Mouse (Mus musculus) embryonic facial prominence, embryonic 10.5 days (tissue): ENCODE data around the gene Fermt3. TPM values are rescaled to one million over a fixed set of nuclear protein-coding genes. Genes with fewer than 3 reads are reported as not detected.
A peak's percentile ranks its signal among the peaks of the same experiment; 100 is the strongest.
"Not testable (repeated sequence)": the region's sequence is repeated elsewhere in the genome, so short reads cannot be mapped to it uniquely, and the experiment has no call there.

Experiments used
- DNase-seq: peaks from one replicate; pipeline ENCODE4 v3.0.0-alpha.2; 2017; ENCODE audit warnings: low spot score
- H3K27ac ChIP-seq: fragments of 300-500 bp; sonication (generic); replicated peaks from 2 replicates; pipeline ENCODE4 v1.5.1; 2016; ENCODE audit warnings: mild to moderate bottlenecking
- H3K27me3 ChIP-seq: fragments of 300-500 bp; sonication (generic); replicated peaks from 2 replicates; pipeline ENCODE4 v1.6.1; 2016; ENCODE audit warnings: low read depth, mild to moderate bottlenecking; ENCODE audit not compliant: poor library complexity, severe bottlenecking
- H3K36me3 ChIP-seq: fragments of 300-500 bp; sonication (generic); replicated peaks from 2 replicates; pipeline ENCODE4 v1.6.1; 2016; ENCODE audit warnings: mild to moderate bottlenecking, moderate library complexity
- H3K4me1 ChIP-seq: fragments of 300-500 bp; sonication (generic); 2 replicates; pipeline ENCODE4 v1.6.1; 2016
- H3K4me3 ChIP-seq: fragments of 300-500 bp; sonication (generic); 2 replicates; pipeline ENCODE4 v1.5.1; 2016; ENCODE audit warnings: mild to moderate bottlenecking, moderate library complexity
- H3K9me3 ChIP-seq: fragments of 300-500 bp; sonication (generic); 2 replicates; pipeline ENCODE4 v1.6.1; 2016; ENCODE audit warnings: mild to moderate bottlenecking
- WGBS: fragments of 180-500 bp; shearing (Covaris S2); methylation state at CpG from one replicate; pipeline ENCODE4 v1.1.7; 2016; 5-methylcytosine and 5-hydroxymethylcytosine counted together
- polyA plus RNA-seq: library from polyadenylated mRNA; unstranded; fragments of >200 nt; fragmentation: Nextera tagmentation; extraction: Ambion mirVana; gene quantifications from 2 replicates; pipeline ENCODE4 v1.2.1, GENCODE M21; 2016

The Fermt3 gene
- polyA plus RNA-seq, 1 experiment from 2014 or later = 8.0 TPM

DNA sequence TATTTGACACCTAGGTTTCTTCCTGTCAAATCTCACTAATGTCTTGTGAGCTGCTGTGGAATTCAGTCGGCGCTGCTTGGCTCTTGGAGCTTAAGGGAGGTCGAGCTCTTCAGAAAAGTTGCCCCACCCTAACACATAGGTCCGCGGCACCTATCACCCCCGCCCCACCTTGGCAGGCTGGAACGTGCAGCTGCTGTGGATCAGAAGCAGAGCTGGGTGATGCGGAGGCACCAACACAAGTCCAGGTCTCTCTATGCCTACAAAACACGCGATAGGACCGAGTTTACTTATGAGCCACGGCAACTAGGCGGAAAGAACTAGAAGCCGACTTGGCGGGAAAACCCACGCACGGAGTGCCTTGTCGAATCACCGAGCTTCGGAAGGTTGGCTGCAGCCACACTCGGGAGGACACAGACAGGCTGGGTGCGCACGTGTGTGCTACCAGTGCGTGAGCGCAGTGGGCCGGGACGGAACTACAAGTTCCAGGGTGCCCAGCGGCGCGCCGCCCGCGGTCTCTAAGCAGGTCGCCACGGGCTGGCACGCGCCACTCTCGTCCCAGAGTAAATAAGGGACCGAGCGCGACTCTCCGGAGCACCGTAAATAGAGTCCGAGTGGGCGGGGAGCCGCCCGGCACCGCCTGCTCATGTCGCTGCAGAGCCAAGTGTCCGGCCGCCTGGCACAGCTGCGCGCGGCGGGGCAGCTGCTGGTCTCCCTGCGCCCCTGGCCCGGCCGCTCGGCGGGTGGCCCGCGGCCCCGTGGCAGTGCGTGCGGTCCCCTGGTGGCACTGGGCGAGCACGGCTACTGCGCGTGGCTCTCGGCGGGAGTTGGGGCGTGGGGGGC is 37.2 kb upstream of the Fermt3 start, which contains the start of gene Macrod1:
TSS of gene Macrod1 (plus strand) at position 563 of the 840 bp plus-strand sequence.
- 1% methylated on average over 72 of the region's 72 CpGs for WGBS
- no peaks in the 10 kb centered on the region for H3K36me3 ChIP-seq
- no peaks in the 10 kb centered on the region for H3K9me3 ChIP-seq
- DNase-seq = peak; percentile 81
- peaks cover 29% of the 10 kb centered on the region for H3K4me1 ChIP-seq
- H3K27me3 ChIP-seq = peaks cover 61% of the 10 kb centered on the region
- peak within 1 kb of the TSS; percentile 68 for H3K27ac ChIP-seq
- H3K4me3 ChIP-seq = peak within 1 kb of the TSS; percentile 79

DNA sequence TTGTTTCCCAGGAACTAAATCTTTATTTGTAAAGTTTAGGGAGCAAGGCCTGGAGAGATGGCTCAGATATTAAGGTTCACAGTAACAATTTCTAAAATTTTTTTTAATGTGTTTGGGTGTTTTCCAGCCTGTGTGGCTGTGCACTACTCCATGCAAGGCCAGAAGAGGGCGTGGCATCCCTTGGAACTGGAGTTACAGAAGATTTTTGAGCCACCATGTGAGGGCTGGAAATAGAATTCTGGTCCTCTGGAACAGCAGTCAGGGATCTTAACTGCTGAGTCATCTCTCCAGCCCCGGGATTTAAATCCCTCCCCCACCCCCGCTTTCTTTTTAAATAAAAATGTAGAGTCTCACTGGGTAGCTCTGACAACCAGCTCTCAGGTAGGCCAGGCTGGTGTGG is 35.9 kb upstream of the Fermt3 start:
- H3K4me1 ChIP-seq = peaks cover 29% of the 10 kb centered on the region
- H3K9me3 ChIP-seq = no peaks in the 10 kb centered on the region
- no peaks in the 10 kb centered on the region for H3K36me3 ChIP-seq
- H3K27me3 ChIP-seq = peaks cover 51% of the 10 kb centered on the region
- no peak overlapping the region for H3K27ac ChIP-seq
- no peak for DNase-seq
- 50% methylated on average over 3 of the region's 3 CpGs for WGBS
- no peak overlapping the region for H3K4me3 ChIP-seq

DNA sequence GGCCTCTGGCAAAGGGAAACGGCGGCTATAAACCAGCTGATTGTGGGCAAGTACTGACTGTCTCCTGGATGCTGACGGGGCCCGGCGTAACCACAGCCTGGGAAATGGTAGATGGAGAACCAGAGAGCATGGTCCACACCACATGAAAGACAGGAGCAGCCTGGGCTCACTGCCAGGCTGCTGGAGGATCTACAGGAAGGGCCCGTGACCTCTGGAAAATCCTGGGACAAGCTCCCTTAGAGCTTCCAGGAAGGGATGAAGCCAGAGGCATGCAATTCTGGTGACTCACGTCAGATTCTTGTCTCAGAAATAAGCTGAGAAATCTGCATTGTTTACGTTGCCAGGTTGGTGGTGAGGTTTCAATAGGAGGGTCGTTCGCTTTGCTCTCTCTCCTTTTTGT is 35.5 kb upstream of the Fermt3 start:
- DNase-seq = no peak
- Histone ChIP-seq H3K27ac (no peak overlapping the region), H3K36me3 (no peaks in the 10 kb centered on the region), H3K4me3 (no peak overlapping the region), H3K4me1 (peaks cover 29% of the 10 kb centered on the region), H3K9me3 (no peaks in the 10 kb centered on the region), H3K27me3 (peaks cover 47% of the 10 kb centered on the region)
- 77% methylated on average over 10 of the region's 10 CpGs for WGBS

DNA sequence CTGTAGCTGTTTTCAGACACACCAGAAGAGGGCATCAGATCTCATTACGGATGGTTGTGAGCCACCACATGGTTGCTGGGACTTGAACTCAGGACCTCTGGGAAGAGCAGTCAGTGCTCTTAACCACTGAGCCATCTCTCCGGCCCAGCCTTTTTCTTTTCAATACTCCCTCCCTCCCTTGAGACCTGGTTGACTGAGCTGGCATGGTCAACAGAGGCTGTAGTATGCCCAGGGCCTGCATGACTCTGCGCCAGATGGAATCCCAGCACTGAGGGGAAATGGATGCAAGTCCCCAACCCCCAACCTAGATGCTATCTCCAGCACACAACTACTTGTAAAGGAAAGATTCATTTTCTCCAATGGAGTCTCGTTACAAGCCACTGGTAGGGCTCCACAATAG is 34.1 kb upstream of the Fermt3 start:
- WGBS = 81% methylated on average over 4 of the region's 4 CpGs
- Histone ChIP-seq H3K27me3 (peaks cover 33% of the 10 kb centered on the region), H3K4me1 (peaks cover 24% of the 10 kb centered on the region)
- not testable (repeated sequence) for H3K4me3 ChIP-seq, DNase-seq, H3K27ac ChIP-seq, H3K36me3 ChIP-seq, H3K9me3 ChIP-seq

DNA sequence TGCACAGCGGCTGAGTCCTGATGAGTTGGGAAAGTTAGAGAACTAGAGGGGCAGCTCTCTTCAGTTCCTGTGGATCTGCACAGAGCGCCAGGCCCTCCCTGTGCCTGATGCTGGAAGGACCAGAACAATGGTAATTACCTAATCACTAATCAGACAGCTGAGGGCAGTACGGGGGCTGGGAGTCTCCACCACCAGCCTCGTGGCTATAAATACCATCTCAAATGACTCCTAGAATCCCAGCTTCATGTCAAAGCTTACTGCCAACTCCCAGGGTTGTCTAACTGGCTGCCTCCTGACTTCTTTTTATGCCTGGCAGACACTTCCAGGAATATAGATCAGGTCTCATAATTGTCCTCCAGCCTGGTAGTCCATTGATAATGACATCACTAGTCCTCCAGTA is 25.4 kb upstream of the Fermt3 start:
- H3K9me3 ChIP-seq = no peaks in the 10 kb centered on the region
- 48% methylated on average over 4 of the region's 4 CpGs for whole genome bisulfite sequencing
- no peak overlapping the region for H3K4me3 ChIP-seq
- no peaks in the 10 kb centered on the region for H3K36me3 ChIP-seq
- no peak for DNase-seq
- H3K27me3 ChIP-seq = no peaks in the 10 kb centered on the region
- no peak overlapping the region for H3K27ac ChIP-seq
- peaks cover 10% of the 10 kb centered on the region for H3K4me1 ChIP-seq

DNA sequence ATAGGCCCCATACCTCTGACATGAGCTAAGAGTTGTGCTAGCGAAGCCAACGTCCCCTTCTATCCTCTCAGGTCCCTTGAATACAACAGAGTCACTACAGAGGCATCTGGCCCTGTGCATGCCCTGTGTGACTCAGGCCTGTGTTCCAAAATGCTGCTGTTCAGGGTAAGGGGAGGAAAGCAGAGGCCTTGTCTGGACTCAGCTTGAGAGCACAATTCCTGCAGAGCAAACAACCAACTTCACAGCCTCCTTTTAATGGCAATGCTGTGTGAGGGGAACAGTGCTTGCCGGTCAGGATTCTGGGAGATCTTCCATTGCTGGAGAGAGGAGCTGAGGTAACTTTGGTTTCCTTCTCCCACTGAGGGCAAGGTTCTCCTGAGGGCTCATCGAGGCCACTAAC is 25.0 kb upstream of the Fermt3 start:
- no peak overlapping the region for H3K27ac ChIP-seq
- WGBS = 57% methylated on average over 4 of the region's 4 CpGs
- no peak for DNase-seq

DNA sequence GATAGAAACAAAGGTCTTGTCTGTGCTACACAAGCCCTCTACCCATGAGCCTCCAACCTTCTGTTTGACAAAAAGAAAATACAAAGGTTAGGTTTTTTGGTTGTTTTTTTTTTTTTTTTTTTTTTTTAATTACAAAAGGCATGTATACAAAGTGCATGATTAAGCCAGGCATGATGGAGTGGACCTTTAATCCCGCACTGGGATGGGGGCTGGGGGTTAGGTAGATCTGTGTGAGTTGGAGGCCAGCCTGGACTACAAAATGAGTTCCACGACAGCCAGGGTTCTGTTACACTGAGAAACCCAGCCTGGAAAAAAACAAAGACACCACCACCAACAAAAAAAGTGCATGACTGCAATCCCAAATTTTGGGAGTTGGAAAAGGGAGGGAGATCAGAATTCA is 21.9 kb upstream of the Fermt3 start:
- peak overlapping the region; percentile 96; the same call in 1 of the 2 replicates for H3K4me3 ChIP-seq
- no peaks in the 10 kb centered on the region for H3K27me3 ChIP-seq
- WGBS = 91% methylated on average over 2 of the region's 2 CpGs
- peaks cover 26% of the 10 kb centered on the region for H3K36me3 ChIP-seq
- H3K4me1 ChIP-seq = peaks cover 33% of the 10 kb centered on the region
- H3K9me3 ChIP-seq = no peaks in the 10 kb centered on the region
- H3K27ac ChIP-seq = no peak overlapping the region
- DNase-seq = no peak

More for the DNA sequence above, 25.0 kb upstream of the Fermt3 start:
- Histone ChIP-seq H3K4me3 (no peak overlapping the region), H3K27me3 (no peaks in the 10 kb centered on the region), H3K36me3 (no peaks in the 10 kb centered on the region), H3K4me1 (peaks cover 10% of the 10 kb centered on the region), H3K9me3 (no peaks in the 10 kb centered on the region)

DNA sequence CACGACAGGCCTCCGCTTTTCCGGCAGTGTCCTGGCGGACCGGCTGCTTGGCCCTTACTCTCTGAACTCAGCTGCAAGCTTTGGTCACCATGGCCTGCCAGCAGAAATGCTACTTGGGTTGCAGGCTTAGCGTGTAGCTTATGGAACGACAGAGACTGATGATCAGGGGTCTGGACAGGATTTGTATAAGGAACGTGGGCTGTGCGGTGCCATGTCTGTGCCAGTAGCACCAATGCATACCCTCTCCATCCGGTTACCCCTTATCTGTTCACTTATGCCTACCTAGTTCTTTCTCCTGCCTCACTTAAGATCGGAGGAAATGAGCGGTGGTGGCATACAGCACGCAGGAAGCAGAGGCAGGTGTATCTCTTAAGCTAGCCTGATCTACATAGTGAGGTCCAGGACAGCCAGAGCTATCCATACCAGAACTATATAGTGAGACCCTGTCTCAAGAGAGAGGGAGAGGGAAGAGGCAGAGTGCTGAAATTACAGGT is 21.4 kb upstream of the Fermt3 start:
- DNase-seq = no peak
- Histone ChIP-seq H3K27me3 (no peaks in the 10 kb centered on the region), H3K9me3 (no peaks in the 10 kb centered on the region), H3K27ac (peak overlapping the region; percentile 86), H3K36me3 (peaks cover 30% of the 10 kb centered on the region), H3K4me3 (peak overlapping the region; percentile 96), H3K4me1 (peaks cover 33% of the 10 kb centered on the region)
- WGBS = 30% methylated on average over 13 of the region's 13 CpGs

DNA sequence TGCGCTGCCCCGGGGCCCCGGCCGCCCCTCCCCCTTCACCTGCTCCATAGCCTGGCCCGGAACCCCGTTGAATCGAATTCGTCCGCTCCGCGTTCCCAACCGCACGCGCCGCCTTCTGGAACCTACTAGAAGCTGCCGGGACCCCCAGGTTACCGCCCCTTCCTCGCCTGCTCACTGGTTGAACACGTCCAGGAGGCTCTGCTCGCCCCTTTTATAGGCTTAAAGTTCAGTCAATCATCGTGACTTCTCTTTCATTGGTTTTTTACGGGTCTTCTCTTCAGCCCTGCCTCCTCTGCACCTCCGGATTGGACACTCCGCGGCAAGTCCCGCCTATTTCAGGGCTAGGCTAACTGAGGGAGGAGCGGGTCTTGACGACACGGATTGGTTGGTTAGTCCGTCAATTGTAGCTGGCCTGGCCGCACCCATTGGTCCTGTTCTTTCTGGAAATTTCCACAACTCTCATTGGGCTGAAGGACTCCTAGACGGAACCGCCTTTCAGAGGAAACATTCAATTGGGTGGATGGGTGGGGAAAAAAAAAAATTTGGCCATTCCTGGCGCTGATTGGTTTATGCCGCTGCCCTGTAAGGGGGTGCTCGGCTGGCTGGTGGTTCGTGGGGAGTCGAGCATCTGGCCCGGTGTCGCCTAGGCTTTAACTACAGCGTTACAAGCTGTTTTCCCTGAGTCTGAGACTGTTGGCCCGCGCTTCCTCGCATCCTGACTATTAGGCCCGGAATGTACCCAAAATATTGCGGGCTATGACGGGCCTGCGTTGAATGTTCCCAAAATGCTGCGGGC is 20.8 kb upstream of the Fermt3 start, which contains the start of gene Stip1:
TSS of gene Stip1 (minus strand) at position 127 of the 796 bp plus-strand sequence.
- Histone ChIP-seq H3K4me1 (peaks cover 33% of the 10 kb centered on the region), H3K36me3 (peaks cover 36% of the 10 kb centered on the region), H3K9me3 (no peaks in the 10 kb centered on the region), H3K27ac (peak within 1 kb of the TSS; percentile 99), H3K27me3 (no peaks in the 10 kb centered on the region), H3K4me3 (peak within 1 kb of the TSS; percentile 96)
- under 1% methylated on average over 49 of the region's 49 CpGs for WGBS
- DNase-seq = peak; percentile 98

DNA sequence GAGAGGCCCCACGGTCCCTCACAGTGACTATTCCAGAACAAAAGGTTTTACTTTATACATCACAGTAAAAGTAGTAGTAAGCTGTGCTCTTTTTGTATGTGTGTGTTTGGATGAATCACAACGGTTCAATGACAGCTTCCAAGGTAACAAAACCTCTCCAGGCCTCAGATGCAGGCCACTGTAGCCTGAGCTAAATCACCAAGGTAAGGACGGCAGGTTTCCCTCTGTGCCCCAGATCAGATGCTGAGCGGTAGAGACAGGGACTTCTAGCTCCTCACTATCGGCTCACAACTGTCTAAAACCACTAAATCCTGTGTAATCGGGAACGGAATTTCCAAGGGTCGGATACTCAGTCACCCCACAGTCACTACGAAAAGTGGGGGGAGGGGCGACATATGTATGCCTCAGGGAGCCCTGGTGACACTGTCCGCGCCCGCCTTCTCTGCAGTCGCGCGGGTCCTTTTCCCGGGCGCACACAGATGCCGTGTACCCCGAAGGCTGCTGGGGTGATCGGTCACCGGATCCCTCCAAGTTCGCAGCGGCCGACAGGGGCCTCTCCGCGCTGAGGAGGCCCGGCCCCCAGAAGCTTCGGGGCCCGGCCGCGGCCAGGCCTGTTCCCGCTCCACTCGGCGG is 19.9 kb upstream of the Fermt3 start:
- peaks cover 44% of the 10 kb centered on the region for H3K36me3 ChIP-seq
- H3K4me3 ChIP-seq = peak overlapping the region; percentile 96
- peak overlapping the region; percentile 99 for H3K27ac ChIP-seq
- H3K27me3 ChIP-seq = no peaks in the 10 kb centered on the region
- WGBS = 1% methylated on average over 35 of the region's 35 CpGs
- H3K9me3 ChIP-seq = no peaks in the 10 kb centered on the region
- peaks cover 27% of the 10 kb centered on the region for H3K4me1 ChIP-seq
- DNase-seq = peak; percentile 76

DNA sequence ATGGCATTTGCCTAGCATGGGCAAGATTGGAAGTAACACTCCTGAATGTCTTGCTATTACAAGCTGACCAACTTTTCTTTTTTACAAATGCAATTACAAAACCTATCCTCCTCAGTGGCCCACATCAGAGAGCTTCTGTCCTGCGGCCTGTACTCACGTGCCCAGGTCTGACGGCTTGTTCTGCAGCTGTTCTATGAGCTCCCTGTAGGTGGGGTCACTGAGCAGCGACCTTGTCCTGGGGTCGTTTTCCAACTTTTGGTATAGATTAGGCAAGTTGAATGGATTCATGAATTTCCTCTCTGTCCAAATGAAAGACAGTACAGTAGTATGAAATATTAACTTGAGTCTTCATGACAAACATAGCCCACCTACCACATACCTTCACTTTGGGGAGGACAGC is 14.7 kb upstream of the Fermt3 start:
- Histone ChIP-seq H3K9me3 (no peaks in the 10 kb centered on the region), H3K27ac (no peak overlapping the region), H3K4me1 (peaks cover 21% of the 10 kb centered on the region), H3K4me3 (no peak overlapping the region), H3K27me3 (no peaks in the 10 kb centered on the region), H3K36me3 (peaks cover 96% of the 10 kb centered on the region)
- no peak for DNase-seq
- WGBS = 92% methylated on average over 5 of the region's 5 CpGs

DNA sequence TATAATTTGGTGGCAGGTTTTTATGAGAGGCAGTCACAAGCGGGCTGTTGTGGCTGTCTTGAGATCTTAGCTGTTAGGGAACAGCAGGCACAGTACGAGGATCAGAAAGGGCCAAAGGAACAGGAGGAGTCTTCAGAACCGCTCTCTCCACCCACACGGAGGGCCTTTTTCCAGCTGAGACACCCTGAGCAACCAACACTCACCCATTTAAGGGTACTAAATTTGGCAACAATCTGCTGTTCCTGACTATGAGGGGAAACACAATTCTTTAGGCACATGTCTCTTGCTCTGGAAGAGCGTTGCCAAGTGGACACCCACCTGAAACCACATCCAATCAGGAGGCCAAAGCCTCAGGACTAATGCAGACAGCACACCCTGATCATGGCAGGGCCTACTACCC is 10.3 kb upstream of the Fermt3 start:
- 95% methylated on average over 5 of the region's 5 CpGs for whole genome bisulfite sequencing
- H3K9me3 ChIP-seq = no peaks in the 10 kb centered on the region
- no peaks in the 10 kb centered on the region for H3K4me1 ChIP-seq

More for the DNA sequence above, 10.3 kb upstream of the Fermt3 start:
- Histone ChIP-seq H3K27ac (no peak overlapping the region), H3K4me3 (no peak overlapping the region), H3K27me3 (no peaks in the 10 kb centered on the region), H3K36me3 (peaks cover 99% of the 10 kb centered on the region)
- no peak for DNase-seq
